Mouse (Mus musculus): ENCODE measurements around the gene Krtap28-10. TPM values are rescaled to one million over a fixed set of nuclear protein-coding genes. Genes with fewer than 3 reads are reported as not detected.

The Krtap28-10 gene
- total RNA-seq (2018; cell fraction: chromatin; rRNA removed) = not detected
- not detected for total RNA-seq (2018; cell fraction: cytosol; rRNA removed)
- total RNA-seq (2018; cell fraction: nucleus; rRNA removed) = not detected
- polyA plus RNA-seq (2018) = not detected in 3 replicates

GRCm38 (mm10) chr1:83042380-83042779 is at the start of gene Krtap28-10:
TSS of gene Krtap28-10 (minus strand) at chr1:83042480.
- Histone ChIP-seq H3K79me2 (ENCODE audit: inconsistent target) (no peaks in the 10 kb centered on the region), H3K4me3 (ENCODE audit: inconsistent target) (no peak within 1 kb of the TSS), H3K27ac (no peak within 1 kb of the TSS), H3K36me3 (ENCODE audit: inconsistent target) (no peaks in the 10 kb centered on the region)
- WGBS (ENCODE audit: missing documents) = 94% methylated on average over 2 of the region's 2 CpGs

GRCm38 (mm10) chr1:83091268-83091667 is 49.0 kb upstream of the Krtap28-10 start:
- H3K36me3 ChIP-seq (ENCODE audit: inconsistent target) = no peaks in the 10 kb centered on the region
- H3K4me3 ChIP-seq (ENCODE audit: inconsistent target) = no peak overlapping the region
- 83% methylated on average over 3 of the region's 3 CpGs for WGBS (ENCODE audit: missing documents)
- no peak overlapping the region for H3K27ac ChIP-seq
- no peaks in the 10 kb centered on the region for H3K79me2 ChIP-seq (ENCODE audit: inconsistent target)

- Histone ChIP-seq H3K36me3 (ENCODE audit: inconsistent target) (no peaks in the 10 kb centered on the region), H3K79me2 (ENCODE audit: inconsistent target) (no peaks in the 10 kb centered on the region), H3K27ac (no peak overlapping the region), H3K4me3 (ENCODE audit: inconsistent target) (no peak overlapping the region)
- 91% methylated on average over 2 of the region's 2 CpGs for WGBS (ENCODE audit: missing documents)
These were observed 42.5 kb upstream of the Krtap28-10 start for GRCm38 (mm10) chr1:83084790-83085189.

- 25% methylated on average over 6 of the region's 6 CpGs for WGBS (ENCODE audit: missing documents)
- no peak overlapping the region for H3K27ac ChIP-seq
- H3K4me3 ChIP-seq (ENCODE audit: inconsistent target) = no peak overlapping the region
These were observed 34.7 kb upstream of the Krtap28-10 start for GRCm38 (mm10) chr1:83077016-83077415.

GRCm38 (mm10) chr1:83076190-83076917 is 34.1 kb upstream of the Krtap28-10 start:
- no peaks in the 10 kb centered on the region for H3K36me3 ChIP-seq (ENCODE audit: inconsistent target)
- 43% methylated on average over 11 of the region's 11 CpGs for whole genome bisulfite sequencing (ENCODE audit: missing documents)
- H3K79me2 ChIP-seq (ENCODE audit: inconsistent target) = no peaks in the 10 kb centered on the region
- no peak overlapping the region for H3K27ac ChIP-seq
- no peak overlapping the region for H3K4me3 ChIP-seq (ENCODE audit: inconsistent target)

More at GRCm38 (mm10) chr1:83077016-83077415, 34.7 kb upstream of the Krtap28-10 start:
- no peaks in the 10 kb centered on the region for H3K79me2 ChIP-seq (ENCODE audit: inconsistent target)
- no peaks in the 10 kb centered on the region for H3K36me3 ChIP-seq (ENCODE audit: inconsistent target)

GRCm38 (mm10) chr1:83075526-83076189 is 33.4 kb upstream of the Krtap28-10 start:
- Histone ChIP-seq H3K79me2 (ENCODE audit: inconsistent target) (no peaks in the 10 kb centered on the region), H3K36me3 (ENCODE audit: inconsistent target) (no peaks in the 10 kb centered on the region), H3K4me3 (ENCODE audit: inconsistent target) (no peak overlapping the region), H3K27ac (no peak overlapping the region)
- 35% methylated on average over 15 of the region's 15 CpGs for WGBS (ENCODE audit: missing documents)

GRCm38 (mm10) chr1:83067205-83067604 is 24.9 kb upstream of the Krtap28-10 start:
- WGBS (ENCODE audit: missing documents) = 81% methylated on average over 10 of the region's 10 CpGs
- Histone ChIP-seq H3K79me2 (ENCODE audit: inconsistent target) (no peaks in the 10 kb centered on the region), H3K27ac (no peak overlapping the region), H3K4me3 (ENCODE audit: inconsistent target) (no peak overlapping the region), H3K36me3 (ENCODE audit: inconsistent target) (no peaks in the 10 kb centered on the region)

- H3K36me3 ChIP-seq (ENCODE audit: inconsistent target) = no peaks in the 10 kb centered on the region
- 95% methylated on average over 4 of the region's 4 CpGs for WGBS (ENCODE audit: missing documents)
- H3K79me2 ChIP-seq (ENCODE audit: inconsistent target) = no peaks in the 10 kb centered on the region
- H3K27ac ChIP-seq = no peak overlapping the region
- H3K4me3 ChIP-seq (ENCODE audit: inconsistent target) = no peak overlapping the region
These were observed 24.3 kb upstream of the Krtap28-10 start for GRCm38 (mm10) chr1:83066577-83066976.

GRCm38 (mm10) chr1:83064851-83065250 is 22.6 kb upstream of the Krtap28-10 start:
- Histone ChIP-seq H3K79me2 (ENCODE audit: inconsistent target) (no peaks in the 10 kb centered on the region), H3K36me3 (ENCODE audit: inconsistent target) (no peaks in the 10 kb centered on the region), H3K4me3 (ENCODE audit: inconsistent target) (no peak overlapping the region), H3K27ac (no peak overlapping the region)
- 13% methylated on average over 3 of the region's 3 CpGs for WGBS (ENCODE audit: missing documents)

- 92% methylated on average over 4 of the region's 4 CpGs for WGBS (ENCODE audit: missing documents)
- H3K79me2 ChIP-seq (ENCODE audit: inconsistent target) = no peaks in the 10 kb centered on the region
- H3K36me3 ChIP-seq (ENCODE audit: inconsistent target) = no peaks in the 10 kb centered on the region
- H3K4me3 ChIP-seq (ENCODE audit: inconsistent target) = no peak within 1 kb of the TSS
- no peak within 1 kb of the TSS for H3K27ac ChIP-seq
These were observed 18.4 kb upstream of the Krtap28-10 start, which contains the start of gene Krtap28-13 for GRCm38 (mm10) chr1:83060643-83061042. TSS of gene Krtap28-13 (plus strand) at chr1:83060930.

- no peaks in the 10 kb centered on the region for H3K79me2 ChIP-seq (ENCODE audit: inconsistent target)
- H3K36me3 ChIP-seq (ENCODE audit: inconsistent target) = no peaks in the 10 kb centered on the region
- H3K27ac ChIP-seq = no peak within 1 kb of the TSS
- 91% methylated on average over 9 of the region's 9 CpGs for WGBS (ENCODE audit: missing documents)
- no peak within 1 kb of the TSS for H3K4me3 ChIP-seq (ENCODE audit: inconsistent target)
These were observed 17.0 kb upstream of the Krtap28-10 start, which contains the start of gene A030005K14Rik for GRCm38 (mm10) chr1:83059278-83059677. TSS of gene A030005K14Rik (minus strand) at chr1:83059378.

- Histone ChIP-seq H3K4me3 (ENCODE audit: inconsistent target) (no peak overlapping the region), H3K27ac (no peak overlapping the region), H3K36me3 (ENCODE audit: inconsistent target) (no peaks in the 10 kb centered on the region), H3K79me2 (ENCODE audit: inconsistent target) (no peaks in the 10 kb centered on the region)
- WGBS (ENCODE audit: missing documents) = 75% methylated on average over 1 of the region's 1 CpGs
These were observed 16.2 kb upstream of the Krtap28-10 start for GRCm38 (mm10) chr1:83058481-83058880.

- Histone ChIP-seq H3K4me3 (ENCODE audit: inconsistent target) (no peak within 1 kb of the TSS), H3K36me3 (ENCODE audit: inconsistent target) (no peaks in the 10 kb centered on the region)
- WGBS (ENCODE audit: missing documents) = 27% methylated on average over 5 of the region's 5 CpGs
These were observed 2.7 kb upstream of the Krtap28-10 start, which contains the start of gene Gm47969 for GRCm38 (mm10) chr1:83044882-83045427. TSS of gene Gm47969 (plus strand) at chr1:83044932.

GRCm38 (mm10) chr1:83039080-83039479 is 3.2 kb downstream of the Krtap28-10 start:
- Histone ChIP-seq H3K4me3 (ENCODE audit: inconsistent target) (no peak overlapping the region), H3K79me2 (ENCODE audit: inconsistent target) (no peaks in the 10 kb centered on the region), H3K36me3 (ENCODE audit: inconsistent target) (no peaks in the 10 kb centered on the region), H3K27ac (no peak overlapping the region)
- 73% methylated on average over 4 of the region's 4 CpGs for WGBS (ENCODE audit: missing documents)

More at GRCm38 (mm10) chr1:83044882-83045427, 2.7 kb upstream of the Krtap28-10 start, which contains the start of gene Gm47969:
- Histone ChIP-seq H3K79me2 (ENCODE audit: inconsistent target) (no peaks in the 10 kb centered on the region), H3K27ac (no peak within 1 kb of the TSS)

All from macrophage (primary cell).